Mouse (Mus musculus): ENCODE data around the gene Vmn1r72. TPM values are rescaled to one million over a fixed set of nuclear protein-coding genes. Genes with fewer than 3 reads are reported as not detected.
"Not testable (repeated sequence)": the region's sequence is repeated elsewhere in the genome, so short reads cannot be mapped to it uniquely, and the experiment has no call there.

The Vmn1r72 gene
- not detected for total RNA-seq (2022)

GRCm38 (mm10) chr7:11680047-11680446 is at the start of gene Vmn1r72:
Vmn1r72 (minus strand) TSS chr7:11680147.
- DNase-seq (ENCODE audit: low spot score in 2 of 2) = not testable (repeated sequence)

- DNase-seq (ENCODE audit: low spot score in 2 of 2) = not testable (repeated sequence)
Observed at GRCm38 (mm10) chr7:11617082-11617481, 62.9 kb downstream of the Vmn1r72 start.

Other genes starting within 250 kb of the Vmn1r72 start
- not detected for gene Zscan4-ps2, start 165.8 kb downstream of the Vmn1r72 start, total RNA-seq (2022)
- not detected for gene Zscan4-ps3, start 70.8 kb downstream of the Vmn1r72 start, total RNA-seq (2022)
- gene Vmn1r73, start 50.1 kb upstream of the Vmn1r72 start, total RNA-seq (2022) = not detected
- gene Vmn1r74, start 153.8 kb upstream of the Vmn1r72 start, total RNA-seq (2022) = not detected
- not detected for gene Vmn1r75, start 194.5 kb upstream of the Vmn1r72 start, total RNA-seq (2022)

All from gastrocnemius, adult 8-10 months (tissue).